Mouse (Mus musculus) spleen, adult 2 months (tissue): Measurements from ENCODE around the gene Sstr3. TPM values are rescaled to one million over a fixed set of nuclear protein-coding genes. Genes with fewer than 3 reads are reported as not detected.
A peak's percentile ranks its signal among the peaks of the same experiment; 100 is the strongest.

Experiments used
- DNase-seq, 2 experiments: peaks; one replicate each; pipeline versions ENCODE4 v3.0.0 to v3.0.0-alpha.2; 2012 to 2021; ENCODE audit warnings: low spot score in 2 of 2, low read depth in 1 of 2
- H3K27ac ChIP-seq: fragments of 200-500 bp; 2 replicates; pipeline ENCODE4 v1.5.1; 2012; ENCODE audit warnings: low read length, inconsistent platforms; ENCODE audit not compliant: insufficient read depth
- H3K27me3 ChIP-seq: fragments of 200-500 bp; 2 replicates; pipeline ENCODE4 v1.6.1; 2012; ENCODE audit warnings: mild to moderate bottlenecking, moderate library complexity, low read length, inconsistent platforms; ENCODE audit not compliant: control insufficient read depth, insufficient read depth
- H3K36me3 ChIP-seq: fragments of 200-500 bp; 2 replicates; pipeline ENCODE4 v1.6.1; 2012; ENCODE audit warnings: mild to moderate bottlenecking, low read length, inconsistent platforms; ENCODE audit not compliant: control insufficient read depth, insufficient read depth
- H3K4me1 ChIP-seq: fragments of 200-500 bp; 2 replicates; pipeline ENCODE4 v1.6.1; 2011; ENCODE audit warnings: inconsistent platforms; ENCODE audit not compliant: control insufficient read depth, insufficient read depth, insufficient read length
- H3K4me3 ChIP-seq: fragments of 200-500 bp; 2 replicates; pipeline ENCODE4 v1.5.1; 2011; ENCODE audit warnings: mild to moderate bottlenecking, inconsistent platforms; ENCODE audit not compliant: insufficient read depth, insufficient read length; ENCODE audit errors: extremely low read depth
- CTCF ChIP-seq: fragments of 200-500 bp; IDR thresholded peaks from 2 replicates; pipeline ENCODE4 v1.5.1; 2011; ENCODE audit warnings: mild to moderate bottlenecking, inconsistent platforms; ENCODE audit not compliant: insufficient read depth, insufficient read length, insufficient replicate concordance; ENCODE audit errors: extremely low read depth
- POLR2A ChIP-seq: fragments of 200-500 bp; IDR thresholded peaks from 2 replicates; pipeline ENCODE4 v1.6.1; 2011; ENCODE audit warnings: low read depth, low read length, inconsistent platforms
- WGBS: fragments of 180-500 bp; shearing (Covaris S2); methylation state at CpG from one replicate; pipeline ENCODE4 v1.1.7; 2018; 5-methylcytosine and 5-hydroxymethylcytosine counted together
- polyA plus RNA-seq: library from polyadenylated mRNA; depleted of rRNA; stranded (reverse); fragments of >200 nt; gene quantifications from 2 replicates; pipeline ENCODE4 v1.2.3, GENCODE M21; 2012

The Sstr3 gene
- polyA plus RNA-seq, 1 experiment: 0.26 TPM

DNA sequence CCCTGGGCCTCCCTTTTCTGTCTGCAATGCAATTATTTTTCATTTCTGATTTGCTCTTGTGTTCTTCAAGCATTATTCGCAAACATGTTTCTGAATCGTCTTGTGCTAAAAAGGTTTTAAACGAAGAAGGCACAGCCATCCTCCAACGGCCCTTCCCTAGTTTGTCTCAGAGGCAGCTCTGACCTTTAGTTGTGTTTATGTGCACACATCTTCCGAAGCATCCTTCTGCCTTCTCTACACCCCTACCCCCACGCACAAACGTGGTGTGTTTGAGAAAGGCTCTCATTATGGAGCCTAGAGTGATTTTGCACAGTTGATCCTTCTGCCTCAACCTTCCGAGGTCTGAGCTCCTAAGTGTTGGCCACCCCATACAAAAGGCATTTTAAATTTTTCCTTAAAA is 4.2 kb upstream of the Sstr3 start:
- TF ChIP-seq CTCF (no peak), POLR2A (no peak)
- Histone ChIP-seq H3K36me3 (no peaks in the 10 kb centered on the region), H3K4me3 (no peak overlapping the region), H3K4me1 (0 out of 2 replicates have a peak, but pooled peaks cover 5% of the 10 kb centered on the region), H3K27me3 (no peaks in the 10 kb centered on the region), H3K27ac (no peak overlapping the region)
- no peak for DNase-seq
- WGBS: 74% methylated on average over 8 of the region's 8 CpGs

DNA sequence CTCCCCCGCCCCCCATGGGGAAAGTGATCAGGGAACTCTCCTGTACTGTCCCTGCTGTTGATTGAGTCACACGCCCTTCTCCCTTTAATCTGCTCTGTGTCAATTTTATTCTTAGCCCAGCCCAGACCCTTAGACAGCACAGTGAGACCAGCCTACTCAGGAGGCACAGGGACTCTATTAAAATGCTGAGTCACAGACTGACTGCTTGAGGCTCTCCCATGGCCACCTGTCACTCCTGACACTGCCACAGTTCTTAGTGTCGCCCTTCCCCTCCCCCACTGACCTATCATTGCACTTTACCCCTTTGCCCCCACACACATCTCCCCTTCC is 3.8 kb upstream of the Sstr3 start:
- DNase-seq: no peak
- H3K4me1 ChIP-seq: 0 out of 2 replicates have a peak, but pooled peaks cover 5% of the 10 kb centered on the region
- H3K27me3 ChIP-seq: no peaks in the 10 kb centered on the region
- no peak overlapping the region for H3K4me3 ChIP-seq
- no peaks in the 10 kb centered on the region for H3K36me3 ChIP-seq
- no peak overlapping the region for H3K27ac ChIP-seq
- TF ChIP-seq POLR2A: no peak
- no peak for TF ChIP-seq CTCF
- WGBS: 52% methylated on average over 3 of the region's 3 CpGs

DNA sequence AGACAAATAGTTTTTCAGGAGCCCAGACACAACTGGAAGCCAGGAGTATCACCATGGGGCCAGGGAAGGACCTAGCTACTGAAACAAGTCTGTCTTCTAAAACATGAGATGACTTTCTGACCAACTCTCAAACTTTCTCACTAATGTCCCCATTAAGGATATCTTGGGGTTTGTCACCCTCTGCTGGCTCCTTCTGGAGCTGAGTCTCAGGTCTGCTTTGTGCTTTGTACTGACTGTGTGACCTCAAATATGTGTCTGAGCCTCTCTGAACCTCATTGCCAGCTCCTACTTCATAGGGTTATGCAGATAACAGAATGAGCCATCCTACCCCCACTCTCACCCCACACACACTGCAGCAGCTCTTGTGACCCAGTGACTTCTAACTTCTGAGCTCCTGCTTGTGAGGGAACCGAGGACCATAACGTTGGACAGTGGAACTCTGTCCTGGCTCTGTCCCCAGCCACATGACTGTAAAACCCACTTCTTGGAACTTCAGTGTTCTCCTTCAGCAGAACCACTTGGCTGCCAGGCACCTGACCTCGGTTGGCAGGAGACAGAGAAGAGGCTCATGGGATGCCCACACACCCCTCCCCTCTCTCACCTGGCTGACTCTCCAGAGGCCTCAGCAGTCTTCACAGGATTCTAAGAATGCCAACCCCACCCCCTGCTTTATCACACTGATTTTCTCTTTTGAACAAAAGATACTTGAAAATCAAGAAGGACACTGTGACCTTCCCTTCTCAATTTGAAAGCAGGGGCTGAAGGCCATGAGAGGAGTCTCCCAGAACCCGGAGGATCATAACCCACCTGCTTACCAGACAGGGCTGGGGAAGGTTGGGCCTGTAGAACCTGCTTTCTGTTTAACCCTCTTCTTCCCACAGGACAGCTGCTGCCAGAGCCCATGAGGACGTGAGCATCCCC is 3.2 kb upstream of the Sstr3 start:
- DNase-seq: peak in 1 of 2 experiments; percentile 54
- WGBS: 47% methylated on average over 5 of the region's 5 CpGs
- TF ChIP-seq CTCF (peak; percentile 25; the same call in 1 of the 2 replicates), POLR2A (no peak)

DNA sequence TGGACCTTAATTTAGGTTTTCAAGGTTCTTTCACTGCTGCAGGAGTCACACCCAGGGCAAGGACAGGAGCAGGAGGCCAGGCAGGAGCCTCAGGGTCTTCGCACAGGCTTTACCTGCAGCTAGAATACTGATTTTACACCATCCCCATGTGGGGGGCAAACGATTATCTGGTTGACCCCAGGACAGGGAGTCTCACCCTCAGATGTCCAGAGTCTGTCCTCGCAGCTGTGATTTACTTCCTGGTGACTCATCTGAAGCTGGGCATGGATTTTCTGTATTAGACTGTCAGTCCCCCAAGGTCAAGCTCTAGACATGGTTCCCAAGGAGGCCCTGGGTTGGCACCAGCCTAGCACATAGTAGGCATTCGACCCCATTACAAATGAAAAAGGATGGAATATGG is 1.6 kb upstream of the Sstr3 start:
- TF ChIP-seq POLR2A (no peak), CTCF (no peak)
- Histone ChIP-seq H3K4me3 (no peak overlapping the region), H3K27me3 (no peaks in the 10 kb centered on the region), H3K27ac (no peak overlapping the region), H3K36me3 (no peaks in the 10 kb centered on the region), H3K4me1 (0 out of 2 replicates have a peak, but pooled peaks cover 5% of the 10 kb centered on the region)
- 69% methylated on average over 4 of the region's 4 CpGs for WGBS
- DNase-seq: no peak

More for the DNA sequence above, 3.2 kb upstream of the Sstr3 start:
- Histone ChIP-seq H3K36me3 (no peaks in the 10 kb centered on the region), H3K4me3 (no peak overlapping the region), H3K27ac (no peak overlapping the region), H3K27me3 (no peaks in the 10 kb centered on the region), H3K4me1 (0 out of 2 replicates have a peak, but pooled peaks cover 5% of the 10 kb centered on the region)

DNA sequence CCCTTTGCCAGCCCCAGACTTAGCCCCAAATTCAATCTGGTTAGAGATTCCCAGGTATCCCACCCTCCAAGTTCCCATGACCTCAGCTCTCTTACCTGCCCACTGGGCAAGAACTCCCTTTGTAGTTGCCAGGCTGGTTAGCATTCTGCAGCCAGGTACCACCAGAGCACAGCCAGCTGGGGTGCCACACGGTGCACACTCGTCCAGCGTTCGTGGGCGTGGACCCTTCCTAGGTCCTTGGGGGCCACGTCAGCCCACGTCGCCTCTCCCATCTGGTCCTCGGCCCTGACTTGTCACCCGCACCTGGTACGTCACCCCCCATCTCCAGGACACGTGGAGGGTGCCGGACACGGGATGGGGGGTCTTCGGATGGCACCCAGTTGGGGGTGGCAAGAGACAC is 444 bp downstream of the Sstr3 start:
- no peak overlapping the region for H3K27ac ChIP-seq
- H3K27me3 ChIP-seq: no peaks in the 10 kb centered on the region
- DNase-seq: no peak
- 86% methylated on average over 15 of the region's 15 CpGs for WGBS
- H3K4me3 ChIP-seq: no peak overlapping the region
- H3K36me3 ChIP-seq: no peaks in the 10 kb centered on the region
- 0 out of 2 replicates have a peak, but pooled peaks cover 5% of the 10 kb centered on the region for H3K4me1 ChIP-seq
- TF ChIP-seq CTCF (no peak), POLR2A (no peak)

DNA sequence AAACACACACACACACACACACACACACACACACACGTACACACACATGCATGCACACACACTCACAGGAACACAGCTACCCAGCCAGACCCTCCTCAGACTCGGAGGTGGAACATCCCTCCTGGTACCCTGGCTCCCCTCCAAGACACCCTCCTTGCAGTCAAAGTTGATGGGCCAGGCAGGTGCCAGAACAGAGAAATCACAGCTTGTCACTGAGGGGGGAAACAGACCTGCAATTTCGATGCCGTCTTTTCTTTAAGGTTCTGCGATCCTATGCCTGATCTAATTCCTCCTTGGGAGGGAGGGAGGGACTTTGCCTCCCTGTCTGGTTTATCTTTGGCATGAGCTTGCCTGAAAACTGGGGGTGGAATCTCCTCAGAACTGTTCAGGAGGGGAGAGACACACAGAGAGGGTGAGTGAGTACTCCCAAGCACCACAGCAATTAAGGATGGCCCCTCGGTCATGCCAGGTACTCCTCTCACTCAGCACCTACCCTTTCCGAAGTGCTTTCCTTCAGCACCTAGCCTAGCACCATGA is 1.6 kb downstream of the Sstr3 start:
- WGBS: 82% methylated on average over 7 of the region's 7 CpGs
- Histone ChIP-seq H3K27me3 (no peaks in the 10 kb centered on the region), H3K4me3 (no peak overlapping the region), H3K27ac (no peak overlapping the region), H3K4me1 (0 out of 2 replicates have a peak, but pooled peaks cover 3% of the 10 kb centered on the region), H3K36me3 (no peaks in the 10 kb centered on the region)
- TF ChIP-seq POLR2A (no peak), CTCF (no peak)
- no peak for DNase-seq
